Mouse (Mus musculus): ENCODE data around the gene Ttc1.

DNA sequence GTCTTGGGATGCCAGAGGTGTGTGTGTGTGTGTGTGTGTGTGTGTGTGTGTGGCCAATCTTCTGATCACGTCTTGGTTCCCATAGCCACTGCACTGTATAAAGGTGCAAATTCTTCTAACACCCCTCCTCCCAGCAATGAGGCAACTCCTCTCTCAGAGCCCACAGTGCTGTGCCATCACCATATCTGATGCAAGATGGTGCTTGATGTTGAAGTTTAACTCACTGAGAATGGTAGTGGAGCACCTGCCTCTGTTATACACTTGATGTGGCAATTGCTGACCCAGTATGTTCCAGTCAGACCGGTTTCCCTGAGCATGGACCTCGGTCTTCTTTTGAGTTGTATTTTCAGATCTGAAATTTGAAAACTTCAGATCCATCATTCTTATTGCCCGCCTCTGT lies 22.3 kb upstream of the Ttc1 start:
- TF ChIP-seq POLR2A (IDR thresholded peaks at IDR 0.05; ENCODE audit: low read depth, low read length) (no peak), CTCF (conservative IDR thresholded peaks at IDR 0.05 in 1 of 2, IDR thresholded peaks at IDR 0.05 in 1 of 2; ENCODE audit: low read depth in 2 of 2, low read length in 2 of 2) (no peak), SIN3A (IDR thresholded peaks at IDR 0.05; ENCODE audit: low read length) (no peak), KAT2A (IDR thresholded peaks at IDR 0.05; ENCODE audit: insufficient replicate concordance, low read length) (no peak), HCFC1 (IDR thresholded peaks at IDR 0.05; ENCODE audit: low read depth, low read length) (no peak), MYC (IDR thresholded peaks at IDR 0.05; ENCODE audit: low read depth, low read length) (no peak), ZMIZ1 (IDR thresholded peaks at IDR 0.05; ENCODE audit: low read depth, low read length) (no peak), NELFE (IDR thresholded peaks at IDR 0.05; ENCODE audit: low read depth, low read length) (no peak), CHD2 (IDR thresholded peaks at IDR 0.05; ENCODE audit: low read length) (no peak)
